Mouse (Mus musculus) bone marrow, adult 2 months (tissue): Measurements from ENCODE around the gene Siglec1.

Experiments used
- CTCF ChIP-seq: fragments of 200-500 bp; IDR thresholded peaks from 2 replicates; pipeline ENCODE4 v1.5.1; 2011; ENCODE audit warnings: low read length, control low read depth; ENCODE audit not compliant: control insufficient read depth, insufficient read depth
- POLR2A ChIP-seq: fragments of 200-500 bp; IDR thresholded peaks from 2 replicates; pipeline ENCODE4 v1.6.1; 2011; ENCODE audit warnings: low read depth, mild to moderate bottlenecking, control low read depth, low read length, borderline replicate concordance; ENCODE audit not compliant: control insufficient read depth

DNA sequence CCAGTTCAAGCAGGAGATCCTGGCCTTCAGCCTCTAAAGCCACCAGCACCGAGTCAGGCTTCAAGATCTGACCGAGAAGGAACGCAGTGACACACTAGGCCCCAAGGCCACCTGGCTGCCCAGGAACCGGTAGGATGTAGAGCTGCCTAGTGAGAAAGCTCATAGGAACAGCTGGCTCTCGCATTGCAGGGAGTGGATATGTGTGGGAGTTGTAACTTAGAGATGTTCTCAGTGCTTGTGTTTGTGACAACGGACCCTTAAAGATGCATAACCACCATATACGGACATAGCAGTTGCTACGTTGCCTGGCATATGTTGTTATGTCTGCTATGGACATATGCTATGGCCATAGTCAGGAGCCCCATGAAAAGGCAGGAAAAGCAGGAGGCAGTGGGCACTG lies 27.9 kb downstream of the Siglec1 start:
- TF ChIP-seq POLR2A (no peak), CTCF (no peak)
